Mouse (Mus musculus) heart, postnatal 0 days (tissue): ENCODE data around the gene B4galt1. TPM values are rescaled to one million over a fixed set of nuclear protein-coding genes. Genes with fewer than 3 reads are reported as not detected.

Experiments used
- ATAC-seq: fragments of 200-750 bp; cut with Nextera tagmentation; 2 replicates; pipeline ENCODE4 v1.8.0; 2017; ENCODE audit warnings: low read depth, moderate number of reproducible peaks, moderate library complexity; ENCODE audit not compliant: insufficient read depth
- DNase-seq: peaks from one replicate; pipeline ENCODE4 v3.0.0-alpha.2; 2016; ENCODE audit warnings: low spot score
- H3K27ac ChIP-seq: fragments of 300-500 bp; sonication (generic); 2 replicates; pipeline ENCODE4 v1.5.1; 2014; ENCODE audit warnings: low read depth, mild to moderate bottlenecking
- H3K27me3 ChIP-seq: fragments of 300-500 bp; sonication (generic); 2 replicates; pipeline ENCODE4 v1.6.1; 2014; ENCODE audit warnings: low read length, mixed read lengths; ENCODE audit not compliant: control insufficient read depth, insufficient read depth
- H3K36me3 ChIP-seq: fragments of 300-500 bp; sonication (generic); replicated peaks from 2 replicates; pipeline ENCODE4 v1.6.1; 2014; ENCODE audit warnings: low read length, mixed read lengths; ENCODE audit not compliant: control insufficient read depth, insufficient read depth
- H3K4me1 ChIP-seq: fragments of 300-500 bp; sonication (generic); 2 replicates; pipeline ENCODE4 v1.6.1; 2014; ENCODE audit warnings: antibody characterized with exemption; ENCODE audit not compliant: control insufficient read depth, insufficient read depth
- H3K4me2 ChIP-seq: fragments of 300-500 bp; sonication (generic); 2 replicates; pipeline ENCODE4 v1.6.1; 2014; ENCODE audit warnings: low read depth, mild to moderate bottlenecking, low read length, moderate library complexity
- H3K4me3 ChIP-seq: fragments of 300-500 bp; sonication (generic); 2 replicates; pipeline ENCODE4 v1.5.1; 2014; ENCODE audit warnings: low read depth, low read length
- H3K9ac ChIP-seq: fragments of 300-500 bp; sonication (generic); replicated peaks from 2 replicates; pipeline ENCODE4 v1.6.1; 2014; ENCODE audit warnings: low read depth, low read length, mixed read lengths
- H3K9me3 ChIP-seq: fragments of 300-500 bp; sonication (generic); replicated peaks from 2 replicates; pipeline ENCODE4 v1.6.1; 2016; ENCODE audit warnings: low read length; ENCODE audit not compliant: control insufficient read depth
- CTCF ChIP-seq: IDR thresholded peaks from 2 replicates; pipeline ENCODE4 v1.5.1; 2016; ENCODE audit warnings: antibody characterized with exemption, control low read depth, low read depth
- EP300 ChIP-seq: IDR thresholded peaks from 2 replicates; pipeline ENCODE4 v1.6.1; 2016; ENCODE audit warnings: antibody characterized with exemption, low read depth
- WGBS: fragments of 180-500 bp; shearing (Covaris S2); extraction: QIAGEN DNeasy Blood & Tissue Kit; methylation state at CpG from one replicate; pipeline ENCODE4 v1.1.7; 2014; 5-methylcytosine and 5-hydroxymethylcytosine counted together
- polyA plus RNA-seq: library from polyadenylated mRNA; unstranded; fragments of >200 nt; fragmentation: Nextera tagmentation; extraction: Ambion mirVana; gene quantifications from 2 replicates; pipeline ENCODE4 v1.2.1, GENCODE M21; 2015
- total RNA-seq: library from RNA; depleted of rRNA; stranded (reverse); fragments of >200 nt; gene quantifications from 2 replicates; pipeline ENCODE4 v1.2.3, GENCODE M21; 2014; ENCODE audit warnings: low replicate concordance

Gene B4galt1
- total and polyA plus RNA-seq, 2 experiments from 2014 or later = 49.6 to 125 TPM

DNA sequence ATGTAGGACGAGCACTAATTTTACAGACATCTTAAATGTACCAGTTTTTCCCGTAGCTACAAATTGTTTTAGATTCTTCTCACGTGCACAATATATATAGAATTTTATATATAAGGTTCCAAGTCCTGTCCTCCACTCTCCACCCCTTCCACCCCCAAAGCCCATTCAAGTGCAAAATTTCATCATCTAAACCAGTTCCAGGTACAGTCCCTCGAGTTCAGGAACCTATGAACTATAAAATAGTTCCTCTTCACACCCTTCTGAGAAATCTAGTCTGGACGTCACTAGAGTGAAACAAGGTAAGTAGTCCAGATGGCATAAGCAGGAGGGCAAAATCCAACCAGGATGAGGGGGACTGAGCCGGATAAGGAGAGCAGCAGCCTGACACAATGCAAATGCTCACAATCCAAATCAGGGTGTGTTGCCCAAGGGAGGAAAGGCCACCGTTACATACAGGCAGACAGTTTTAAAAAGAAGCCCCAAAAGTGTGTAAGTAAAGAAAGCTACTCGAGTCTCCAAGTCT is 4.1 kb upstream of the B4galt1 start:
- ATAC-seq = no peak
- no peaks in the 10 kb centered on the region for H3K9me3 ChIP-seq
- no peak for DNase-seq
- H3K4me1 ChIP-seq = 0 out of 2 replicates have a peak, but pooled peaks cover 4% of the 10 kb centered on the region
- 76% methylated on average over 8 of the region's 8 CpGs for WGBS
- H3K27me3 ChIP-seq = no peaks in the 10 kb centered on the region
- no peak for TF ChIP-seq CTCF
- H3K4me2 ChIP-seq = no peak overlapping the region
- no peak overlapping the region for H3K27ac ChIP-seq
- no peak overlapping the region for H3K9ac ChIP-seq
- H3K36me3 ChIP-seq = no peaks in the 10 kb centered on the region
- no peak overlapping the region for H3K4me3 ChIP-seq

DNA sequence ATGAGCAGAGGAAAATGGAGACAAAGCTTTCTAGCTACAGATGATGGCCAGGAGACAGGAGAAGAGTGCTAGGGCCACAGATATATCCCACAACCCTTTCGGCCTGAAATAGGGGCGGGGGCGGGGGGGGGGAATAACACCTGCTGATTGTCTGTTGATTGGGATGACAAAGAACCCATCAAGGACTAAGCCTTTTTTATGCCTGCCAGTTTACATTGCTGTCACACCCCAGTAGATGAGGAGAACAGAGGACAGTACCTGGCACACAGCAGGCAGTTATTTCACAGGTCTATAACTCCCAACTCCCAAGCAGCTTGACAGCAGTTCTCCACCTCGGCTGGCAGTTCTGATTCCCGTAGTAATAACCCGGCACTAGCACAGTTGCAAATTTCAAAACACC is 2.8 kb upstream of the B4galt1 start:
- 0 out of 2 replicates have a peak, but pooled peaks cover 4% of the 10 kb centered on the region for H3K4me1 ChIP-seq
- H3K4me3 ChIP-seq = no peak overlapping the region
- DNase-seq (no peak), ATAC-seq (no peak)
- no peak overlapping the region for H3K27ac ChIP-seq
- WGBS = 73% methylated on average over 6 of the region's 6 CpGs
- no peaks in the 10 kb centered on the region for H3K9me3 ChIP-seq
- H3K4me2 ChIP-seq = no peak overlapping the region
- no peak overlapping the region for H3K9ac ChIP-seq
- no peaks in the 10 kb centered on the region for H3K36me3 ChIP-seq
- no peaks in the 10 kb centered on the region for H3K27me3 ChIP-seq
- TF ChIP-seq EP300 (no peak), CTCF (no peak)

DNA sequence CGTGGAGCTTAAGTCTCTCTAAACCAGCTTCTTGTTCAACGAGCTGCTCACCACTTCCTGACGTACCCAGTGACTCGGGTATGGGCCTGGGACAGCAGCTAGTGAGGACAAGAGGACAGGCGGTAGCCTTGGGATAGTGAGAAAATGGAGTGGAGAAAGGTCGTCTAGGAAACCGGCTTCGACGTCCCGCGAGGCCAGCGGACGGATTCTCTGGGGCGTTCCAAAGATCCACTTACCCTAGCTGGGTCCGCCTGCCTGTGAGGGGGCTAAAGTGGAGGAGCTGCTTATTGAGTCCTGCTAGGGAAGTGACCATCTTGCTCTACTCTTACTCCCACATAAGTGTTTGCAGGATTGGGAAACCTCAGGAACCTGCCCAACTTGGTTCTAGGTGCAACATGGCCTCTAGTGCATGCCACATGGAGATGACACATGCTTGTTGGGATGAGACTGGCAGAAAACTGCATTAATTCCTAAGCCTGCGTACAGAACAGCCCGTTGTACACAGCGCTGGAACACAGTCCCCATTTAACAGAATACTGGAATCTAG is 655 bp upstream of the B4galt1 start:
- H3K36me3 ChIP-seq = no peaks in the 10 kb centered on the region
- no peaks in the 10 kb centered on the region for H3K27me3 ChIP-seq
- peak overlapping the region; percentile 82 for H3K4me3 ChIP-seq
- H3K9ac ChIP-seq = peak overlapping the region; percentile 61
- 14% methylated on average over 18 of the region's 18 CpGs for WGBS
- ATAC-seq = peak; percentile 5
- peak overlapping the region; percentile 90 for H3K27ac ChIP-seq
- peak overlapping the region; percentile 66 for H3K4me2 ChIP-seq
- no peaks in the 10 kb centered on the region for H3K9me3 ChIP-seq
- peak; percentile 70 for DNase-seq
- H3K4me1 ChIP-seq = peaks cover 15% of the 10 kb centered on the region
- TF ChIP-seq CTCF (no peak), EP300 (no peak)

DNA sequence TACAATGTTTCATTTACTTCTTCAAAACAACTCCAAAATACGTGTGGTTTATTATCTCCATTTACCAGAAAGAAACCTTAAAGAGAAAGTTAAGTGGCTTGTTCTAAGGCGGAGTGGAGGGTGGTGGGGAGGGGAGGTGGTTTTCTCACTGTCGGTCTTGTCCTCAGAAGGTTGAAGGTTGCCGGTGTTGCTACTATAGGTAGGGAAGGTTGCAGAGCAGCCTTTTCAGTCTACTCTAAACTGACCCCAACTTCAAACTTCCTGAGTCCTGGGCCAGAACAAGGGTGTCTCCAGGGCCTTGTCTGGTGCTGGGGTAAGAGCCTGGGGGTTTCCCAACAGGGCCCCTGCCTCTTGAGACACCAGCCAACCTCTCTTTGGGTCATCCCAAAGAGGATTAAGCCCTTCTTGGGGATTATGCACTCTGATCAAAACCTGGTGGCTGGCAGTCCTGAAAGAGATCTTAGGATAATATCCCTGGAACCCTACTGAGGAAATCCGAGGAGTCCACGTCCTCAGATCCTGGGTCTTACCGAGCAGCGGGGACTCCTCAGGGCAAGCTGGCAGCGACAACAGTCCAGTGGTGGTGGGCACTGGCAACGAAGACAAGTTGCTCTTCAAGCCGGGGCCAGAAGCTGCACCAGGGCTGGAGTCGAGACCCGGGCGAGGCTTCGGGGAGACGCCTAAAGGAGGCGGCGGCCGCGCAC is 792 bp downstream of the B4galt1 start:
- H3K9me3 ChIP-seq = no peaks in the 10 kb centered on the region
- H3K27ac ChIP-seq = peak overlapping the region; percentile 97
- no peak for TF ChIP-seq CTCF
- no peak for TF ChIP-seq EP300
- DNase-seq (no peak), ATAC-seq (peak; percentile 0; the same call in 1 of the 2 replicates)
- peak overlapping the region; percentile 89 for H3K9ac ChIP-seq
- no peaks in the 10 kb centered on the region; the same call in 1 of the 2 replicates for H3K36me3 ChIP-seq
- H3K4me3 ChIP-seq = peak overlapping the region; percentile 82
- peaks cover 29% of the 10 kb centered on the region for H3K4me1 ChIP-seq
- H3K4me2 ChIP-seq = peak overlapping the region; percentile 70
- WGBS = 1% methylated on average over 20 of the region's 20 CpGs
- H3K27me3 ChIP-seq = no peaks in the 10 kb centered on the region

DNA sequence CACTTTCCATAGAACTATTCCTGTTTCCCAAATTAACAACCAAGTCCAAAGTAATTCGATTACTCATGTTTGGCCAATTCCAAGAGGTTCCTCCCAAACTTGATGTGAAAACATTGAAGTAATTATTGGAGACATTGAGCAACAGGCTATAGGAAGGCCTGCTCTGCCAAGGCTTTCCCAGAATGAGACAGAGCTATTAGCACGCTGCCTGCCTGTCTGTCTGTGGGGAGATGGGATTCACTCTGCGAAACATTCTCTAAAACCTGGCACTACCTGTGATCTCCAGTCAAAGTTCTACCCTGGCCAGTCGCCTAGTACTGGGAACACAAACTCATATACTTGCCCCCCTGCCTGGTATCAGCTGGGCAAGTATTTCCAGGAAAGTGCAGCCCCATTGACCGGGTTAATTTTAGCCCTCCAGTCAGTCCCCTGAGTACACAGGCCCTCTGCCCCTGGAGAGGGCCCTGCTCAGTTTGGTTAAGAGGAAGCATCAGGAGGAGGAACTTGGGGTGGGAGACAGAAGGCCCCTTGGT is 1.5 kb downstream of the B4galt1 start:
- H3K4me1 ChIP-seq = peaks cover 36% of the 10 kb centered on the region
- H3K9ac ChIP-seq = peak overlapping the region; percentile 89
- DNase-seq (peak; percentile 90), ATAC-seq (peak; percentile 55)
- peak; percentile 78 for TF ChIP-seq EP300
- TF ChIP-seq CTCF = no peak
- H3K4me3 ChIP-seq = peak overlapping the region; percentile 82
- no peaks in the 10 kb centered on the region; the same call in 1 of the 2 replicates for H3K36me3 ChIP-seq
- peak overlapping the region; percentile 97 for H3K27ac ChIP-seq
- WGBS = 1% methylated on average over 5 of the region's 5 CpGs
- H3K27me3 ChIP-seq = no peaks in the 10 kb centered on the region
- H3K9me3 ChIP-seq = no peaks in the 10 kb centered on the region
- peak overlapping the region; percentile 70 for H3K4me2 ChIP-seq
